Mouse (Mus musculus) heart, adult 9 months (tissue): ENCODE data around the gene Tfpi2.

Experiments
- DNase-seq, 2 experiments: peaks; one replicate each; pipeline ENCODE4 v3.0.0; 2022; ENCODE audit warnings: low spot score in 2 of 2

The Tfpi2 gene

GRCm38 (mm10) chr6:3988750-3989149, at the start of gene Tfpi2:
Gene Tfpi2, minus strand, starts transcription at chr6:3988919.
- no peak for DNase-seq

- DNase-seq = no peak
Measured at GRCm38 (mm10) chr6:4030956-4031355, 42.2 kb upstream of the Tfpi2 start.

DNA sequence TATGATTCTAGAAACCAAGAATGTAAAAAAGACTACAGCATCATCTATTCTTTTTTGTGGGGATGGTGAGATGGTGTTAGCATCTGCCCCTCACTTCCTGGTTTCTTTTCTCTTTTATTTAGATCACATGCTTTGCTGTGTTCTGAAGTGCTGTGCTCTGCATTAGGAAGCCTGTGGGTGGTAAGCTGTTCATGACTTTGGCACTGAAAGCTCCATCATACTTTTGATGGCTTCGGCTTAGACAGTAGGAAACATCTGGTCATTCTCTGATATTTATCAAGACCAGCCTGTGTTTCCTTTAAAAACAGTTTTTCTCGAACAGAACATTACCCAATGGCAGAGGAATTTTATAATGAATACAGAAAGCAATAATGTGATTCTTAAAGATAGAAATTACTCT, 37.6 kb upstream of the Tfpi2 start:
- DNase-seq = peak in 1 of 2 experiments; percentile 7

DNA sequence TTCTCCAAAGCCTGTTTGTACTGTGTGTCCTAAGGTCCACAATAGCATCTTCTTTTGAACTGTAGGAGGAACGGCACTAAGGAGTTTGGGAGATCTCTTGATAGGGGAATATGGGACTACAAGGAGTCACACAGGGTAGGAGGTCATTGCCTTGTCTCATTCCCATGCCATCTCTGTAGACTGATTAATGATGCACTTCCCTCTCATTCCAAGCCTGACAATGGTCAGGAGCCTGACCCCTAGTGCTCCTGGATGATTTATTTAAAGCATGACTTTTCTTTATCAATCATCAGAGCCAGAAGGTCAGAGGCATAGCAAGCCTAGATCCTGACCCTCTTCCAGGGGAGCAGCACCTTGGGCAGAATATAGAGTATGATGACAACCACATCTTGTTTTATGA, 33.9 kb upstream of the Tfpi2 start:
- no peak for DNase-seq

GRCm38 (mm10) chr6:4009548-4009947, 20.8 kb upstream of the Tfpi2 start:
- peak; percentile 65 to 88 for DNase-seq

DNA sequence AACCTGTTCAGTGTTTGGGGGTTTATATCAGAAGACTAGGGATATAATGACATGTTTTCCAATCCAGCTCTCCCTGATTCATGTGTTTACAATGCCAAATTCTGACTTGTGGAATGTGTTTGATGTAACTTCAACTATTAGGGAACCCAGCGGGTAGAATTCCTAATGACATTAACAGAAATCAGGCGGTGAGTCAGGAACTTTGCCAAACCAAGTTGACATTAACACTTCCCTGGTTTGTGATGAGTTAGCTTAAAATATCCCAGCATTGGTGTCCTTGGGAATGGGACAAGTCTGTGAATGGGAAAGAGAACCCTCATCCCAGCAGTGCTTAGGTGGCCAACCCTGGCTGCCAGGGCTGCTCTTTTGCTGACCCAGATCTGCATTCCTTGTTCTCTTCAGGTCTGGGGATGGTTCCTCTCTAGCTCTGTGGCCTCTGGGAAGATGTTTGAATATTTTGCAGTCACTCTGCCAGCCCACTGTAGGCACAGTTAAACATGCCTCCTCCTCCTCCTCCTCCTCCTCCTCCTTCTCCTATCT, 19.9 kb upstream of the Tfpi2 start:
- DNase-seq = peak; percentile 54 to 61

- no peak for DNase-seq
Measured at GRCm38 (mm10) chr6:4004808-4005207, 16.1 kb upstream of the Tfpi2 start.

- peak; percentile 90 to 93 for DNase-seq
Measured at GRCm38 (mm10) chr6:4003890-4004306, 15.2 kb upstream of the Tfpi2 start, which contains the start of gene Gng11. Gene Gng11, plus strand, starts transcription at chr6:4003904.

DNA sequence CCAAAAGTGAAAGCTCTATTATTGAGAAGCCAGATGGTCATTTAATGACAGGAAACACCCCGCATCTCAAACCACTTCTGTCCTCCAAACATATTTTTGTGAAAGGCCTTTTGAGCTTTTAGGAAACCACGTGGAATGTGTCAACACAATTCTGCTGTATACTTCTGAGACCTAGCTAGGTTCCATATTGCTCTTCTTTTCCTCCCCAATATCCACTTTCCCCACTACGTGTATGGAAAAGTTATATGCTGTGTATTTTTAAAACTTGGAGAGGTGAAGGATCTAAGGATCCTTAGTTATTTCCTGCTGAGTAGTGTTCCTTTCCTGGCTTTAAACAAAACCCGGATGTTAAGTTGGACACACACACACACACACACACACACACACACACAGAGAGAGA, 14.7 kb upstream of the Tfpi2 start:
- peak; percentile 52 to 62 for DNase-seq

- DNase-seq = no peak
Measured at GRCm38 (mm10) chr6:4000716-4001115, 12.0 kb upstream of the Tfpi2 start.

DNA sequence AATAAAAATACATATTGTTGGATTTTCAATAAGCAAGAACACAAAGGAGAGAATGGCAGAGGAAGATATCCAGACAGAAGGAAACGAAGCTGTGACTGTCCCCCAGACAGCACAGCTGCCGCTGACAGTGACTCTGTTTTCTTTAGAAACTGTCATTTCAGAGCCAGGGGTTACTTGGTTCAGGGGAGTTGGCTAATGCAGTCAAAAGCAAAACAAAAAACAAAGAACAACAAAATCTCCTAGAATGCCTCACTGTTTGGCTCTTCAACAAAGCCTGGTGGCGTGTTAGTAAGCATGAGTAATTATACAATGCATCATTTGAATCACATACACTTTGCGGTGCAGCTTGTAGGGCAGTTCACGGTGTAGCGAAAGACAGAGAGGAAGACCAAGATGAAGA, 10.6 kb upstream of the Tfpi2 start:
- no peak for DNase-seq

GRCm38 (mm10) chr6:3998089-3998488, 9.4 kb upstream of the Tfpi2 start:
- DNase-seq = no peak

DNA sequence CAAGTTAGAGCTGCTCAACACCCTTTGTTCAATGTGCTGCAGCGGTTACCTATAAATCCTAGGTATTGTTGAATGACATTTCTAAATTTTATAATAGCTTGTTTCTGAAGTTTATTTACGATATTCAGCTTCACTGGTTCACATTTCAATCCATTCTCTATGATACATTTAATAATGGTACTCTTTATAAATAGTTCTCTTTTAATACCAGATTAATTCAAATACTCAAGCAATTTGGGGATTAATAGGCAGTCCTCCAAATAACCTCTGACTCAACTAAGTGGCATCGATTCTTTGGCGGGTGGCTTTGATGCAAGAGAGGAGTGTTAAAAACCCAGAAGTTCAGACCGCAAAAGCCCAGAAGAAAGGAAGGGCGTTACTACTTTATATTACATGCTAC, 4.8 kb upstream of the Tfpi2 start, which contains the start of gene Gngt1:
Gngt1 (plus strand) TSS at position 301 of the 400 bp plus-strand sequence.
- DNase-seq = no peak

DNA sequence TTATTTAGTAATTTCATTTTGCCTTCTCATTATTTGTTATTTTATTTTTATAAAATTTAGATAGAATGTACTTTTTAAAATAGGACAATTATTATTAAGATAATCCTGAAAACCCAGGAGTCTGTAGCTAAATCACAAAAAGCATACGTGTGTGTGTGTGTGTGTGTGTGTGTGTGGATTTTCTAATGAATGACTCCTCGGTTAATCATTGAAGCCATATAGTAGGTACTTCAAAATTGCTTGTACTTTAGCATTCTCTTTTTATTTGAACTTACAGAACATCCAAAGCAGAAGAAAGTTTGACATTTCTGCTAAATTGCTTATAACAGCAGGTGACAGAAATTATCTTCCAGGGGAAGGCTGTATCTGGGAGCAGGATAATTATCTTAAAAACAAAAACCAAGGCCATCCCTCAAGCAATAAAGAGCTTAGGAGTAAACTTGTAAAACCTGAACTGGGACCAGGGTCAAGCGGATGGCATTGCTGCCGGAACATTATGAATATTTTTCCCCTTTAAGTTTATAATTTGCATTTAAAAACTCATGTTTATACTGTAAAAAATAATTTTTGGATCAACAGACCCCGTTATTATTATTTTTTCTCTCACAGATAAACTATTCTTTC, 5.9 kb downstream of the Tfpi2 start:
- no peak for DNase-seq

GRCm38 (mm10) chr6:3973679-3974078, 15.0 kb downstream of the Tfpi2 start:
- no peak for DNase-seq

DNA sequence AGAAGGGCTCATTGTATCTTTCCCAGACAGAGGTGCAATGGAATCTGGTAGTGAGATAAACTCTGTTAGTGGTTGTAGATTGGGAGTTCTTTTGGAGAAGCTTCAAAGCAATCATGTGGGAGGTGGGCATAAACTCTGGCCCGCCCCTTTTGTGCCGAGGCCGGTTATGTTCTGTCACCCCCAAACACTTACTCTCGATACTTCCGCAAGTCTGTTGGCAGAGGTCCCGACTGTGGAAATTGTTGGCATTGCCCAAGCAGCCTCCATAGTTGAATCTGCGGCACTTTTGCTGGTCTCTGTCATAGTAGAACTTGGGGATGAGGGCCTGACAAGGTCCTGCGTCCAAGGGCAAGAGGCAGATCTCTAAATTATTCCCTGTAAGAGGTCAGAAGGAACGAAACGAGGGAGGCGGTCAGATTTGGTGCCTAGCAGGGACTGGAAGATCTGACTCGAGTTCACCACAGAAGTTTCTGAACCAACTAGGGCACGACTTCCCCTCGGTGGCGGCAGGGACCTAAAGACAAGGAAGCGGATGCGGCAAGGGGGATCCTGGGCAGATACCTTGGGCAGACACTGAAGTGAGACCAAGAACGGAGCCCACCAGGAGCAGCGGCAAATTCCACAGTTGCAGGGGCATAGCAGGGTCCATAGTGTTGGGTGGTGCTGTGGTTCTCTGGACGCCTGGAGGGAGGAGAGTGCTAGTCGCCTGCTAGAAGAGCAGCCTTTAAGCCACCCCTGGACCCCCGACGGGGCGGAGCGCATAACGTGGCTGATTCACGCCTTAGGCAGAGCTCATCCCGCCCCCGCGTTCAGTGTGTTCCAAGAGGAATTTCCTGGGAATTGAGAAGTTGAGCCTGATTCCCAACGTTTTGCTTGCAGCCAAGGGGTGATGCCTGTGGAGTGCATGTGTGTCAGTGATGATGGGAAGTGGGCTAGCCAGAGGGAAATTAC, 20.8 kb downstream of the Tfpi2 start:
- DNase-seq = peak; percentile 31 to 32

GRCm38 (mm10) chr6:3954969-3955368, 33.8 kb downstream of the Tfpi2 start:
- no peak for DNase-seq

DNA sequence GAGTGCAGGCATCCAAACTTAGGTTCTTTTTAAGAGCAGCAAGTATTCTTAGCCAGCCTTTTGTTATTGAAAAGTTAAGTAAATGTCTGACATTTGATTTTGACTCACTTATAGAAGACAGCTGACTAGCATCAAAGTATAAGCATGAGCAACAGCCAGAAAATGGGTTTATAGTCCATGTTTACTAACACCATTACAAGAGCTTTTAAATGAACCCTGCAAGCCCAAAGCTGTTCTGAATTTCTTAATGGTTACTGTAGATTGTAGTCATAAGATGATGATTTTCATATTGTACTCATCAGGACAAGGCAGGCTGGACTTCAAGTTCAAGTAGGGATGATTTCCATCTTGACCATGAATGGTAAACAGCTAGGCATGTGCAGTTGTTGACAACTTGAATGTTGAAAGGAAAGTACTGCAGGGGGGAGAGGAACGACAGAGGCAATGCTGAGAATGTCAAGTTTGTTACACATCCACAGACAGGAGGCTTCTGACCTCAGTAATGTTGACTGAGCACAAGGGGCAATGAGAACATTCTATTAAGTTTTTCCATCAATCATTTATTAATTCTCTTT, 52.5 kb downstream of the Tfpi2 start:
- no peak for DNase-seq

DNA sequence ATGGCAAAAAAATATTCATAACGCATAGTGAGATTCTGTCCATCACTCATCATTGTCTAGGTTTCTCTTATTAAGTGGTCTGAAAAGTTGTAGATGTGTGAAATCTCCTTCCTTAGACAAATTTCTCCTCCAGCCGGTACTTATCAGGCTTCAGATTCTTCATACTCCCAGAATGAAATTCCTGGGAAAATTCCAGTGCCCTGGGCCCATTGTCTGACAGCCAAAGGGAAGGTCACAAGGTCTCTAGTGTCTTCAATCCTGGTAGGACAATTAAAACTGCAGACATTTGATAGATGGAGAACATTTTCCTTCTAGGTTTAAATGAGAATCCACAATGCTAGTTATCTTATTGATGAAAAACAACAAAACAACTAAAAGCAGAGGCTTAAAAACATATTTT, 53.1 kb downstream of the Tfpi2 start:
- DNase-seq = peak in 1 of 2 experiments; percentile 6

GRCm38 (mm10) chr6:3935048-3935447, 53.7 kb downstream of the Tfpi2 start:
- DNase-seq = no peak

DNA sequence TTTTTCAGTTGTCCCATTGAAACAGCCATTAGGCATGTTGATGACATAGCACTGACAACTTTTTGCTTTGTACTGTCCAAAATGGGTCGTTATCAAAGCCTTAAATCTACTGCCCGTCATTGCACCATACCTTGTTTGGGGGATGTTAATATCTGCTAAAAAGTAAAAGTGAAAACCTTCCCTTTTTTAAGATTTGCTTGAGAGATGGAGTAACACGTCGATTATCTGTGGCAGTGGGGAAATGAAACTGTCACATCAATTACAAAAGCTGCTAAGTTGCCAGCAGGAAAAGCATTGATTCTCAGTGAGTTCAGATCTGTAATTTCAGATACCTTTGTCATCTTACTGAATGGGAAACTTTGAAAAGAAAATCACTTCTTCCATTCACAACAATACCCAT, 62.6 kb downstream of the Tfpi2 start:
- DNase-seq = no peak

DNA sequence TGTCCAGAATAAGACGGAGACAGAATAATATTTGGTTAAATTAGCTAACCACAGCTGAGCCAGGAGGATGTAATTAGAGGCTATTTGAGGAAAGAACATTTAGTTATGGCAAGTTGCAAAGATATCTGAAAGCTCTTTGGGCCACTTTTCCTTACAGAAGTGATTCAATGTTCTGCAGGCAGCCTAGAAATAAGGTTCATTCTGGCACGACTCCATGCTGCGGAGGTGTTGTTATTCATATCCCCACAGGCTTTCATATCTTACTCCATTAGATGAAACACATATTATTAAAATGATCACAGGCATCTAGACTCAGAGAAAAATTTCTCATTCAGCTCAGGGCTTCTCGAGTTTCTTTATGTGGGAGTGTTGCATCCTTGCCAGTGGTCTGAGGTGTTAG, 65.8 kb downstream of the Tfpi2 start:
- no peak for DNase-seq
